Mouse (Mus musculus): ENCODE results near the gene Cdk5rap3. TPM values are rescaled to one million over a fixed set of nuclear protein-coding genes. Genes with fewer than 3 reads are reported as not detected.

Gene Cdk5rap3
- polyA plus RNA-seq, 1 experiment: 39.9 TPM

- DNase-seq (ENCODE audit: low read depth, low spot score): no peak
- 30% methylated on average over 24 of the region's 24 CpGs for WGBS
Measured at GRCm38 (mm10) chr11:96872441-96873379, 43.6 kb downstream of the Cdk5rap3 start.

DNA sequence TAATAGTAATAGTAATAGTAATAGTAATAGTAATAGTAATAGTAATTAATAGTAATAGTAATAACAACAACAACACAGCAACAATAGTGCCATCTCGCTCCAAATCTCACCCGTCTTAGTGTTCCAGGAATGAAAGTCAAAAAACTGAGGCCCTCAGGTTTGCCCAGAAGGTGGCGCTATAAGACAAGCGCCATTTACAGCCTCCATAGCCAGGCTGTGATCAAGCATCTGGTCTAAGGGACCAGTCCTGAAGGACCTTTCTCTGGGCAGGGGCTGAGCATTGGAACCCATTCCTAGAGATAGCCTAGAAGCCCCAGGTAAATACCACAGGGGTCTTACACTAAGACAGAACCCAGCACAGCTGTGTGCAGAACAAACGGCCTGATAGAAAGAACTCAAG, 49.1 kb downstream of the Cdk5rap3 start:
- 12% methylated on average over 5 of the region's 5 CpGs for WGBS

GRCm38 (mm10) chr11:96863206-96863995, 52.9 kb downstream of the Cdk5rap3 start:
- no peak for DNase-seq (ENCODE audit: low read depth, low spot score)
- 23% methylated on average over 26 of the region's 26 CpGs for whole genome bisulfite sequencing

More for the DNA sequence above, 49.1 kb downstream of the Cdk5rap3 start:
- peak; percentile 35 for DNase-seq (ENCODE audit: low read depth, low spot score)

DNA sequence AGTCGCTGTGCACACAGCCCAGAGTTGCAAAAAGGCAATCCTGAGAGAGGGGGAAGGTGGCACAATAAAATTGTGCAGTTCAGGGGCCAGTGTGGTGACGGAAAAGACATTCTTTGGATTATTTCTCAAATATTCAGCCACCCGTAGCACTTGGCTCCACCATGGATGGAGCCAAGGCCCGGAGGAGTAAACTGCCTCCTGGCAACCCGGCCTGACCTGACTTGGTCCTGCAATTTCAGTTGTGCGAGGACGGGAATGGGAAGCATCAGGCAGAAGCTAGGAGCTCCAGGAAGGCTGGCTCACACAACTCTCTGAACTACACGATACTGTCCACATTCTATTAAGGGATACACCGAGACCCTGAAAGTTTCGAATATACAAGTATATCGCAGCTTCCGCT, 53.8 kb downstream of the Cdk5rap3 start:
- DNase-seq (ENCODE audit: low read depth, low spot score): no peak
- WGBS: 79% methylated on average over 12 of the region's 12 CpGs

DNA sequence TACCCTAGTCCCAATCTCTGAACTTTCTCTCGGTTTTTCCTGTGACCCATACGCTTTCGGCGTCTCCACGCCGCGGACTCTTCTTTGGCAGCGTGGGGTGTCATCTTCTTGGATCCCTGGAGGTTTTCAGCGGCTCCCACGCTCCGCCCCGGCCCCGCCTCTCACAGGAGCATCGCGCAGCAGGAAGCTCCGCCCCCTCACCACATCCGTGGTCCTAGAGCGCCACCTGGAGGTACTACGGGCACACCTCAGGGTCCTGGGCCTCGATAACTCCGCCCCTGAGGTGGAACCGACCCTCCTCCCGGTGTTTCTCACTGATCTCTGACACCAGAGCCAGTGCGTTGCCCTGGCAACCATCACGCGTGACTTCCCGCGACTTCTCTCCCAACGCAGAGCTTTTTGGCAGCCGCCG, 54.4 kb downstream of the Cdk5rap3 start:
- peak; percentile 68 for DNase-seq (ENCODE audit: low read depth, low spot score)
- 1% methylated on average over 31 of the region's 31 CpGs for WGBS

DNA sequence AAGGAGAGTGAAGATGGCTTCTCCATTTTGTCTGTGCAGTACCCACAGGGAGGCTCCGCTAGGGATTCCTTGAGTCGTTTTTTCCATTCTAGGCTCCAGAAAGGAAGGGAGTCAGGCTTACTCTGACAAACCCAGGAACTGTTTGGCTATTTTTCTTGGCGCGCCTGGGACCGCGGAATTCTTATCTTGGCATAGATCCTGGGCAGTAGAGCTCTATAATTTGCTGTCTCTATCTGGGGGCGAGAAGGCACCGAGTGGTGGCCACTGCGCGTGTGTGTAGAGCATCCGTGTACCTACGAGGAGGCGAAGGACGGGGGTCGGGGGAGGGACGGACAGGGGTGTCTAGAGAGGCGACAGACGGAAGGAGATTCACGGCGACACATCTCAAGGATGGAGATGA, 54.9 kb downstream of the Cdk5rap3 start:
- 2% methylated on average over 20 of the region's 20 CpGs for WGBS
- DNase-seq (ENCODE audit: low read depth, low spot score): no peak

- no peak for DNase-seq (ENCODE audit: low read depth, low spot score)
- WGBS: 10% methylated on average over 8 of the region's 8 CpGs
Measured at GRCm38 (mm10) chr11:96860564-96860963, 55.7 kb downstream of the Cdk5rap3 start.

- DNase-seq (ENCODE audit: low read depth, low spot score): no peak
- 72% methylated on average over 4 of the region's 4 CpGs for whole genome bisulfite sequencing
Measured at GRCm38 (mm10) chr11:96859635-96860034, 56.7 kb downstream of the Cdk5rap3 start.

GRCm38 (mm10) chr11:96857446-96857845, 58.9 kb downstream of the Cdk5rap3 start:
- no peak for DNase-seq (ENCODE audit: low read depth, low spot score)
- WGBS: 45% methylated on average over 5 of the region's 5 CpGs

Other genes starting within 250 kb of the Cdk5rap3 start
- gene Snx11, start 138.9 kb downstream of the Cdk5rap3 start, polyA plus RNA-seq (2012; rRNA removed): 16.8 and 19.2 TPM in 2 replicates
- 13.1 and 16.7 TPM in 2 replicates for gene Cbx1, start 127.4 kb downstream of the Cdk5rap3 start, polyA plus RNA-seq (2012; rRNA removed)
- 75.5 and 79.9 TPM in 2 replicates for gene Nfe2l1, start 86.5 kb downstream of the Cdk5rap3 start, polyA plus RNA-seq (2012; rRNA removed)
- 13.4 and 16.9 TPM in 2 replicates for gene Copz2, start 66.6 kb downstream of the Cdk5rap3 start, polyA plus RNA-seq (2012; rRNA removed)
- gene Prr15l, start 11.6 kb upstream of the Cdk5rap3 start, polyA plus RNA-seq (2012; rRNA removed): 194 and 206 TPM in 2 replicates
- gene Pnpo, start 27.5 kb upstream of the Cdk5rap3 start, polyA plus RNA-seq (2012; rRNA removed): 59.4 and 66.0 TPM in 2 replicates
- 11.3 and 13.3 TPM in 2 replicates for gene Sp2, start 66.5 kb upstream of the Cdk5rap3 start, polyA plus RNA-seq (2012; rRNA removed)
- 0.12 and 0.22 TPM in 2 replicates for gene Sp6, start 96.9 kb upstream of the Cdk5rap3 start, polyA plus RNA-seq (2012; rRNA removed)
- 32.1 and 38.6 TPM in 2 replicates for gene Scrn2, start 113.4 kb upstream of the Cdk5rap3 start, polyA plus RNA-seq (2012; rRNA removed)
- 0.11 and 0.16 TPM in 2 replicates for gene Lrrc46, start 124.9 kb upstream of the Cdk5rap3 start, polyA plus RNA-seq (2012; rRNA removed)
- 86.8 and 89.4 TPM in 2 replicates for gene Mrpl10, start 125.1 kb upstream of the Cdk5rap3 start, polyA plus RNA-seq (2012; rRNA removed)
- gene Osbpl7, start 134.1 kb upstream of the Cdk5rap3 start, polyA plus RNA-seq (2012; rRNA removed): 35.3 and 42.6 TPM in 2 replicates
- 0.92 and 1.1 TPM in 2 replicates for gene Tbx21, start 198.8 kb upstream of the Cdk5rap3 start, polyA plus RNA-seq (2012; rRNA removed)
- gene Tbkbp1, start 235.0 kb upstream of the Cdk5rap3 start, polyA plus RNA-seq (2012; rRNA removed): 3.1 and 3.7 TPM in 2 replicates

All from large intestine, adult 2 months (tissue).